Mouse (Mus musculus) brain, embryonic 14.5 days (tissue): Measurements from ENCODE around the gene Cbx3.

Experiments used
- CTCF ChIP-seq: fragments of 200-500 bp; IDR thresholded peaks from 2 replicates; pipeline ENCODE4 v1.5.1; 2012; ENCODE audit warnings: inconsistent platforms, mild to moderate bottlenecking, moderate library complexity, borderline replicate concordance; ENCODE audit not compliant: insufficient read depth, insufficient read length; ENCODE audit errors: extremely low read depth
- POLR2A ChIP-seq: fragments of 200-500 bp; IDR thresholded peaks from 2 replicates; pipeline ENCODE4 v1.6.1; 2012; ENCODE audit warnings: mild to moderate bottlenecking, inconsistent platforms, borderline replicate concordance; ENCODE audit not compliant: poor library complexity, insufficient read depth, insufficient read length, severe bottlenecking; ENCODE audit errors: extremely low read depth

GRCm38 (mm10) chr6:51513745-51514144 is 43.6 kb downstream of the Cbx3 start:
- TF ChIP-seq CTCF (no peak), POLR2A (no peak)
